23 mouse cellular contexts compared by ENCODE assay signal in the genomic region with DNA sequence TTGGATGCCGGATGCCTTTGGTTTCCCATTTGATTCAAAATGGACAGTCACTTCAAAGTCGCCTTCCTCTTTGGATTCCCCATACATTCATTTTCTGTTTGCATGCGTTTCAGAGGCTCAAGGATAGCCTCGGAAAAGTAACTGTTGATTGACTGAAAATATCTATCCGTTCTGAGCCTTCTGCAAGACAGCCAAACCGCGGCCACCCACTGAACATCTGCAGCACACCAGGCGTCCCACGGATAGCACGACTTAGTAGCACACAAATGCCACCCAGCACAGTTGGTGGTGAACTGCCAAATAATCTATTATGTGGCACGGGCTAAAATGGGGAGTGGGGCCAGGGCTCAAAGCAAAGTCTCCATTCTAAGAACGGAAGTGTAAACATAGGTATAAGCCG.
DNase-seq lines count a peak whose midpoint lies in the region; ATAC-seq lines count a peak whose summit lies in the region.
"Had no signal": no experiment of that assay in that cellular context is flagged by ENCODE, and none has a peak within 500 bp of the region (broad histone marks: within the 10 kb centered on the region; RNA-seq: fewer than 3 reads in every experiment).

No protein-coding gene starts in this region.

- no peak overlapping the region for H3K4me3 ChIP-seq in hindbrain, embryonic 13.5 days
- H3K4me3 ChIP-seq in forebrain, embryonic 15.5 days: no peak overlapping the region
- H3K4me3 ChIP-seq: forebrain, embryonic 13.5 days; heart, embryonic 15.5 days; hindbrain, embryonic 15.5 days; limb, embryonic 13.5 days; liver, embryonic 13.5 days; midbrain, embryonic 12.5 days had no signal

- no peaks in the 10 kb centered on the region for H3K9me3 ChIP-seq in hindbrain, embryonic 13.5 days
- no peaks in the 10 kb centered on the region for H3K9me3 ChIP-seq in forebrain, embryonic 15.5 days
- H3K9me3 ChIP-seq: forebrain, embryonic 13.5 days; heart, embryonic 15.5 days; hindbrain, embryonic 15.5 days; limb, embryonic 13.5 days; liver, embryonic 13.5 days; midbrain, embryonic 12.5 days had no signal

- 86% methylated on average over 13 of the region's 13 CpGs for WGBS in hindbrain, embryonic 13.5 days
- WGBS in forebrain, embryonic 15.5 days: 89% methylated on average over 13 of the region's 13 CpGs

- DNase-seq in frontal cortex, postnatal 10 days (ENCODE audit: low spot score in 2 of 2): no peak
- DNase-seq in left cerebral cortex, adult 18-20 months (ENCODE audit: low spot score in 2 of 2): peak; percentile 71 to 81
- no peak for DNase-seq in left cerebral cortex, postnatal 4 days
- DNase-seq in layer of hippocampus, adult 8-10 months (ENCODE audit: low spot score in 2 of 2): peak; percentile 63 to 72
- peak; percentile 66 to 72 for DNase-seq in left cerebral cortex, postnatal 36 days (ENCODE audit: low spot score in 2 of 2)
- DNase-seq: adrenal gland, postnatal 14 days; cerebellum, adult 8-10 months; gastrocnemius, postnatal 36 days; heart, postnatal 36 days; kidney, adult 2 months; liver, embryonic 13.5 days; lung, adult 2 months; lung, postnatal 14 days; thymus, postnatal 14 days had no signal

- H3K27me3 ChIP-seq in hindbrain, embryonic 13.5 days: no peaks in the 10 kb centered on the region
- H3K27me3 ChIP-seq in forebrain, embryonic 15.5 days: no peaks in the 10 kb centered on the region
- H3K27me3 ChIP-seq: forebrain, embryonic 13.5 days; heart, embryonic 15.5 days; hindbrain, embryonic 15.5 days; limb, embryonic 13.5 days; liver, embryonic 13.5 days; midbrain, embryonic 12.5 days had no signal

- no peaks in the 10 kb centered on the region for H3K36me3 ChIP-seq in hindbrain, embryonic 13.5 days
- H3K36me3 ChIP-seq in forebrain, embryonic 15.5 days: no peaks in the 10 kb centered on the region
- H3K36me3 ChIP-seq: heart, embryonic 15.5 days; hindbrain, embryonic 15.5 days; limb, embryonic 13.5 days; liver, embryonic 13.5 days; midbrain, embryonic 12.5 days had no signal

- peak; percentile 80 for ATAC-seq in frontal cortex, adult (ENCODE audit: low TSS enrichment)
- no peak for ATAC-seq in hindbrain, embryonic 13.5 days (ENCODE audit: low FRiP score)
- no peak for ATAC-seq in forebrain, embryonic 15.5 days (replicated peaks)
- ATAC-seq: forebrain, embryonic 13.5 days had no signal

- no peak overlapping the region for H3K4me2 ChIP-seq in hindbrain, embryonic 13.5 days
- no peak overlapping the region for H3K4me2 ChIP-seq in forebrain, embryonic 15.5 days (replicated peaks)
- H3K4me2 ChIP-seq: forebrain, embryonic 13.5 days; heart, embryonic 15.5 days; hindbrain, embryonic 15.5 days; limb, embryonic 13.5 days; liver, embryonic 13.5 days; midbrain, embryonic 12.5 days had no signal

- no peaks in the 10 kb centered on the region for H3K4me1 ChIP-seq in hindbrain, embryonic 13.5 days (replicated peaks)
- no peaks in the 10 kb centered on the region for H3K4me1 ChIP-seq in forebrain, embryonic 15.5 days
- H3K4me1 ChIP-seq: forebrain, embryonic 13.5 days; heart, embryonic 15.5 days; hindbrain, embryonic 15.5 days; limb, embryonic 13.5 days; liver, embryonic 13.5 days; midbrain, embryonic 12.5 days had no signal

- H3K27ac ChIP-seq in hindbrain, embryonic 13.5 days: no peak overlapping the region
- H3K27ac ChIP-seq in forebrain, embryonic 15.5 days (replicated peaks): no peak overlapping the region
- H3K27ac ChIP-seq: forebrain, embryonic 13.5 days; heart, embryonic 15.5 days; hindbrain, embryonic 15.5 days; kidney, postnatal 0 days; limb, embryonic 13.5 days; liver, embryonic 13.5 days; midbrain, embryonic 12.5 days had no signal

- intact Hi-C loops in left cerebral cortex, postnatal 4 days (cut with DNase I): no loop called here
- intact Hi-C loops in left cerebral cortex, postnatal 36 days (cut with DNase I): no loop called here

- no peak overlapping the region for H3K9ac ChIP-seq in hindbrain, embryonic 13.5 days
- H3K9ac ChIP-seq in forebrain, embryonic 15.5 days (replicated peaks): no peak overlapping the region
- H3K9ac ChIP-seq: forebrain, embryonic 13.5 days; heart, embryonic 15.5 days; hindbrain, embryonic 15.5 days; limb, embryonic 13.5 days; liver, embryonic 13.5 days; midbrain, embryonic 12.5 days had no signal

Comparison
In these comparisons a context has a peak if more than half of its experiments do, and no peak if none do; other contexts are left out.
1. DNase-seq: peak in left cerebral cortex, adult 18-20 months (2 of 2), layer of hippocampus, adult 8-10 months (2 of 2) and left cerebral cortex, postnatal 36 days (2 of 2); none in frontal cortex, postnatal 10 days (0 of 2) and left cerebral cortex, postnatal 4 days (single experiment).